Mouse (Mus musculus): ENCODE measurements at regions not wholly inside any gene's neighbourhood (a gene's known extent, or its start where the extent isn't known, plus 50 kb on each side); places are given as distances from the start of the nearest gene placed in this dataset.

- DNase-seq (ENCODE audit: low spot score in 2 of 2) = no peak
These were observed 243.1 kb upstream of the Il12b start for GRCm38 (mm10) chr11:44156490-44157345.

DNA sequence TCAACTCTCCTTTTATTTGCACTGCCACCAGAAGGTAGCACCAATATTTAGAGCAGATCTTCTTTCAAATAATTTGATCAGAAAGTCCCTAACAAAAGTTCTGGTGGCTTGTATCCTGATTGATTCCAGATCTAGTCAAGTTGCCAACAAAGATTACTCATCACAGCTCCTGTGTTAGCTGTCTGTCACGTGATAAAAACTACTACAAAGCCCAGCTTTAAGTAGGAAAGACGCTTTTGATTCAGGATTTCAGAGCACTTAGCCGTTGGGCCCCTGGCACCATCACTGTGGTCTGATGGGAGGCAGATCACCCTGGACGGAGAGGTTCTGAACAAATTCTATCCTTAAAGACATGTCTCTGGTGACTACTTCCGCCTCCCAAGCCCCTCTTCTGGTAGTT lies 241.6 kb upstream of the Il12b start:
- no peak for DNase-seq (ENCODE audit: low spot score in 2 of 2)

GRCm38 (mm10) chr11:44161734-44162418 lies 238.0 kb upstream of the Il12b start:
- DNase-seq (ENCODE audit: low spot score in 2 of 2) = no peak

DNA sequence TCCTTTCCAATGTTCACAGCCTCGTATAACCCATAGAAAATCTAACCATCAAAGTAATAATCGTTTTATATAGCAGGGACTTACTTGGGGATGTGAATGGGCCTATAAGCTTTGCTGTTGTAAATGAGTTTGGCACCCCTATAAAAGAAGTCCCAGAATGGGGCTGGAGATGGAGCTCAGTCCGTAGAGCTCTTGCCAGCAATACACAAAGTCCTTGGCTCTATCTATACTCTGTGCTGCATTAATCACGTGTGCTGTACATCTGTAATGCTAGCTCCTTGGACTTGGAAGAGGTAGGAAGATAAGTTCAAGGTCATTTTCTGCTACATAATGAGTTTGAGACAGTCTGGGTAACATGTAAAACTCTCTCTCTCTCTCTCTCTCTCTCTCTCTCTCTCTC lies 236.8 kb upstream of the Il12b start:
- no peak for DNase-seq (ENCODE audit: low spot score in 2 of 2)

DNA sequence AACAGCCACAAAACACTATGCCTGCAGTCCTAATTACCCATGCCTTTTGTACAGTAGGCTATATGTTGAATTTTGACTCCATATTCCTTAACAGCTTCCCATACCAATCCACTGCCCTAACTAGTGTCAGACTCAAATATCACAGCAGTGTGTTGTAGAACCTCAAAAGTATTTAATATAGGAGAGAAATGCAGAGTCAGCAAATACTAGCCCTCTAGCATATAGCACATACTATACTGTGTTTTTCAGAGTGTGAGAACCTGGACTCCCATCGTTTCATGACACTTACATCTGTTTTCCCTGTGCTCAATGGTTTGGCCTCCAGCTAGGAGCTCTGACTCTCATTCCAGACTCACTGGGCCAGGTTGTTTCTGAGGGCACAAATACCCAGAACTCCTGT lies 236.1 kb upstream of the Il12b start:
- DNase-seq (ENCODE audit: low spot score in 2 of 2) = no peak

DNA sequence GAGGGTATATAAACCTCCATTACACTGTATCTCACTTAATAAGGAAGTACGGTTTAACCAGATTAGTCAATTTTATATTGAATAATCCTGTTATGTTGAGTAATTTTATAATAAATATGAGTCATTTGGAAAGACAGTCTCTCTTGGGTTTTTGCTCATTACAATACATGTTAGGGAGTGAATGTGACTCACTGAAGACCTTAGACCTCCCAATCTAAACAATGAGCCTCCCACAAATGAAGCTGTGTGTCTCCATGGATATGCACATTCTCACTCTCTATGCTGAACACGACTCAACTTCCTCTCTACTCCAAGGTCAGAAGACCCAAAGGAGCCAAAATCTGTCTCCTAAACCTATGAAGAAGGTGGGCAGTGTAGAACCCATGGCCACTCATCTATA lies 235.7 kb upstream of the Il12b start:
- no peak for DNase-seq (ENCODE audit: low spot score in 2 of 2)

- DNase-seq (ENCODE audit: low spot score in 2 of 2) = no peak
These were observed 232.0 kb upstream of the Il12b start for GRCm38 (mm10) chr11:44167724-44168500.

- DNase-seq (ENCODE audit: low spot score in 2 of 2) = no peak
These were observed 227.4 kb upstream of the Il12b start for GRCm38 (mm10) chr11:44172478-44172877.

GRCm38 (mm10) chr11:44173196-44173595 lies 226.7 kb upstream of the Il12b start:
- DNase-seq (ENCODE audit: low spot score in 2 of 2) = no peak

- no peak for DNase-seq (ENCODE audit: low spot score in 2 of 2)
These were observed 225.3 kb upstream of the Il12b start for GRCm38 (mm10) chr11:44174548-44174947.

- DNase-seq (ENCODE audit: low spot score in 2 of 2) = no peak
These were observed 220.2 kb upstream of the Il12b start for GRCm38 (mm10) chr11:44179711-44180110.

GRCm38 (mm10) chr11:44183823-44184222 lies 216.0 kb upstream of the Il12b start:
- DNase-seq (ENCODE audit: low spot score in 2 of 2) = no peak

DNA sequence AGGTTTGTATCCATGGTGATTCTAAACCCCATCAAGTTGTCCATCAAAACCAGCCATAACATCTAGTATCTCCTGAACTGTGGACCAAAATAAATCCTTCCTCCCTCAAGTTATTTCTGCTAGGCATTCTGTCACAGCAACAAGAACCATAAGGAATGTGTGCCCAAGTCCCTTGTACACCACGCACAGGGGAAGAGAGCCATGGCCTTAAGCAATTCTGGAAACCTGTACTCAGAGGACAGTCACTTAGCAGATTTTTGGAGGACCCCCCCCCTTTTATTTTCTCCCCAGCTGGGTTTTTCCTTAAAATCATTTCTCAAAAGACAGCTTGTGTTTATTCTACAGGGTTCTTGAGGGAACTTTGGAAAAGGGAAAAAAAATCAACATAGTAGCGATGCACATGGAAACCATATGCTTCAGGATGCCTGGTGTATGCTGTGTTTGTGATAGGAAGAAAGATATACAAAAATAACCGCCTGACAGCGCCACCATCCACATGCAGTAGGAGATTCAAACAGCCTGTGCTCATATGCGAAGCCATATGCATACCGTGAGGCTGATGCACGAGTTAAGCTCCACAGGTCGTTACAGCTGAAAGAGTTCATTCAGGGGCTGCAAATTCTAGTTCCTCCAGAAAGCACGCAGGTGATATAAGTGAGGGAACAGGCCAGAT lies 214.5 kb upstream of the Il12b start:
- peak in 1 of 2 experiments; percentile 21 for DNase-seq (ENCODE audit: low spot score in 2 of 2)

- DNase-seq (ENCODE audit: low spot score in 2 of 2) = peak in 1 of 2 experiments; percentile 57
These were observed 211.7 kb upstream of the Il12b start for GRCm38 (mm10) chr11:44188202-44188601.

DNA sequence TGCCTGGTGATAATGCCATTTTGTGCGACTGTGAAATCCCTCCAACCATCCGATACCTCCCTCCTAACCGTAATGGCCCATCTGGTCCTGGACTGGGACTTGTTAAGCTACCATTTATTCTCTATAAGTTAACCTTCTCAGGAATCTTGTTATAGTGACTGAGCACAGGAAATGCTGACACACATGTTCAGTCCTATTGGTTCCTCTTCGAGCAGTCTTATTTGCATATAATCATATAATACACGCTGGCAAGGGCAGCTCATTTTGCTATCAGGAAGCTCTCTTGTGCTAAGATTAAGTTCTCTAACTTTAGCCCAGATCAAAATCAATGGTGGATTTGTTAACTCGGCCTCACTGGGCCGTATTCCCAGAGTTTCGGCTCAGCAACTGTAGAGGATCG lies 206.1 kb upstream of the Il12b start:
- DNase-seq (ENCODE audit: low spot score in 2 of 2) = no peak

GRCm38 (mm10) chr11:44202716-44203115 lies 197.1 kb upstream of the Il12b start:
- no peak for DNase-seq (ENCODE audit: low spot score in 2 of 2)

DNA sequence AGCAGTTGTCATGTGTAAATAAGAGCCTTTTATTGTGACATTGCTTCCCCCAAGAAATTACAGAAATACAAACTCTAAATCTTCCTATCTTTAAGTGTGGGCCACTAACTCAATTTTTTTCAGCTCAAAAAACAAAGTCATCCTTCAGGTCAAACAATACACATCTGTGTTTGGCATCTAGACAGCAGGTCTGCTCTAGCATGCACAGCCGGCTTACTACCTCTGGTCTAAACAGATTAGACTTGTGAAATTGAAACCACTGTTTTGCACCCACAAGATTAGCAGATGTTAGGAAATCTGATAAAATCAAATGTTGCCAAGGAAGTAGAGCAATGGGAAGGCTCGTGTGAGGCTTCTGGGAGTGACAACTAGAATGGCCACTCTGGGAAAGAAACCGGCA lies 195.5 kb upstream of the Il12b start:
- DNase-seq (ENCODE audit: low spot score in 2 of 2) = no peak

- DNase-seq (ENCODE audit: low spot score in 2 of 2) = no peak
These were observed 193.0 kb upstream of the Il12b start for GRCm38 (mm10) chr11:44206866-44207265.

DNA sequence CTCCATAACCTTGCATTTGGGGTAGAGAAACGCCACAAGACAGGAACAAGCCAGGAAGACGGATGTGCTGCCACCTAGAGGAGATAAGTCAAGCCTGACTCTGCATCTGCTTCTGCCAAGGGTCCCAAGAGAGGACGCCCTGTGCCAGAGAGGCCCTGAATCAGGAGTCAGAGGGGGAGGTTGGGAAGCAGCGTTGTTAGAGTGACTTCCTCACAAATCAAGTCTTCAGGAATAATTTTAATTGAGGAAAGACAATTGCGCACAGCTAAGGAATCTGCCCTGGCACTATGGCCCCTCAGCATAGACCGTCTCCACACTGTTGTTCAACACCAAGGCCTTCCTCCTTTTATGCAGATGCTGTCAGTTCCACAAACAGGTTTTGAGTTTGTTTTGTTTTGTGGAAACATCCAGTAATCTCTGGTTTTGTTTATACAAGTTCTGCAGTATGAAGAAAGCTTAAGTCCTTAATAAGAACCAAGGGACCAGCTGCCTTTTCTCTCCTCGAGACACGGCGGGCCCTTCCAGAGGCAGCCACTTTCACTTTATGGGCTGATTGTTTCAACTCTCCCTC lies 187.9 kb upstream of the Il12b start:
- peak in 1 of 2 experiments; percentile 40 for DNase-seq (ENCODE audit: low spot score in 2 of 2)

DNA sequence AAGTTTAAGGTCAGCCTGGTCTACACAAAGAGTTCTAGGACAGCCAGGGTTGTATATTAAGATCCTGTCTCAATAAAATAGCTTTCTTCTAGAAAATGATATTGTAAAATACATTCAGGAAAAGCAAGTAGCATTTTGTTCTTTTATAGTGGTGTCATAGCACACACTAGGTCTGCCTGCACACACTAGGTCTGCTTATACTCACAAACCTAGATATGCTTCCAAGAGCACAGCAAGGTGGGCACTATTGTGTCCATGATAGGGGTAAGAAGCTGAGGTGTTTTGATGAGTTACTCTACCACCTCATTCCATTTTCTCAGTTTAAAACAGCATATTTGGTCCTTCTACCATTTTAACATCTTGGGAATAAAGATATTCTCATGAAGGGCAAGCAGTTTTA lies 185.8 kb upstream of the Il12b start:
- no peak for DNase-seq (ENCODE audit: low spot score in 2 of 2)

DNA sequence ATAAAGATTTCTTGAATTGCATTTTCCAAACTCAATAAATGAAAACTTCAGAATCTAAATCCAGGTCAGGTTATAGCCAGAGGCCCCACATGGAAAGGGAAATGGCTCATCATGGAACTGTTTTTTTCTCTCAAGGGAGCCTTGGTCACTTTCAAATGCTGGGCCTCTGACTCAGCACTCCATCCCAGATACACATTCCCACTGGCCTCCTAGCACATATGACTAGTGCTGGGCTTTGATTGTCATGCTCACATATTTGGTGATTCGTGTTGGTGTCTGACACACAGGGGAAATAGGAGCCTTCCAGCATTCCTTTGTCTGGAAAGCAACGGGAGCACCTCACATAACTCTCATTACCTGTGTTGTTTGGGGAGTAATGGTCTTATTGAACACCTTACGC lies 183.5 kb upstream of the Il12b start:
- no peak for DNase-seq (ENCODE audit: low spot score in 2 of 2)
